Mouse (Mus musculus) intestine, postnatal 0 days (tissue): Measurements from ENCODE around the gene Kpna4. TPM values are rescaled to one million over a fixed set of nuclear protein-coding genes. Genes with fewer than 3 reads are reported as not detected.

Experiments
- ATAC-seq: fragments of 200-750 bp; cut with Nextera tagmentation; 2 replicates; pipeline ENCODE4 v1.8.0; 2017; ENCODE audit warnings: mild to moderate bottlenecking, moderate TSS enrichment, moderate library complexity
- H3K27ac ChIP-seq: fragments of 300-500 bp; sonication (generic); 2 replicates; pipeline ENCODE4 v1.5.1; 2014; ENCODE audit warnings: mild to moderate bottlenecking, low read depth, low read length, moderate library complexity
- H3K27me3 ChIP-seq: fragments of 300-500 bp; sonication (generic); replicated peaks from 2 replicates; pipeline ENCODE4 v1.6.1; 2014; ENCODE audit warnings: low read length, mixed read lengths; ENCODE audit not compliant: control insufficient read depth, insufficient read depth
- H3K36me3 ChIP-seq: fragments of 300-500 bp; sonication (generic); 2 replicates; pipeline ENCODE4 v1.6.1; 2014; ENCODE audit warnings: mild to moderate bottlenecking, moderate library complexity; ENCODE audit not compliant: control insufficient read depth, insufficient read depth
- H3K4me1 ChIP-seq: fragments of 300-500 bp; sonication (generic); replicated peaks from 2 replicates; pipeline ENCODE4 v1.6.1; 2014; ENCODE audit warnings: antibody characterized with exemption, low read length, mixed read lengths; ENCODE audit not compliant: control insufficient read depth, insufficient read depth
- H3K4me2 ChIP-seq: fragments of 300-500 bp; sonication (generic); replicated peaks from 2 replicates; pipeline ENCODE4 v1.6.1; 2014; ENCODE audit warnings: low read depth, mild to moderate bottlenecking, moderate library complexity
- H3K4me3 ChIP-seq: fragments of 300-500 bp; sonication (generic); 2 replicates; pipeline ENCODE4 v1.5.1; 2014; ENCODE audit warnings: low read depth, low read length
- H3K9ac ChIP-seq: fragments of 300-500 bp; sonication (generic); 2 replicates; pipeline ENCODE4 v1.6.1; 2014; ENCODE audit warnings: mild to moderate bottlenecking, low read depth, low read length
- H3K9me3 ChIP-seq: fragments of 300-500 bp; sonication (generic); 2 replicates; pipeline ENCODE4 v1.6.1; 2016; ENCODE audit warnings: mixed run types; ENCODE audit not compliant: control insufficient read depth
- CTCF ChIP-seq: sonication (generic); IDR thresholded peaks from 2 replicates; pipeline ENCODE4 v1.5.1; 2016; ENCODE audit warnings: low read depth, mild to moderate bottlenecking, control low read depth, antibody characterized with exemption, moderate library complexity
- WGBS: fragments of 180-500 bp; shearing (Covaris S2); extraction: QIAGEN DNeasy Blood & Tissue Kit; methylation state at CpG from one replicate; pipeline ENCODE4 v1.1.7; 2014; 5-methylcytosine and 5-hydroxymethylcytosine counted together
- polyA plus RNA-seq: library from polyadenylated mRNA; unstranded; fragments of >200 nt; fragmentation: Nextera tagmentation; extraction: Ambion mirVana; gene quantifications from 2 replicates; pipeline ENCODE4 v1.2.1, GENCODE M21; 2015

Gene Kpna4
- polyA plus RNA-seq, 1 experiment from 2014 or later = 18.1 TPM

DNA sequence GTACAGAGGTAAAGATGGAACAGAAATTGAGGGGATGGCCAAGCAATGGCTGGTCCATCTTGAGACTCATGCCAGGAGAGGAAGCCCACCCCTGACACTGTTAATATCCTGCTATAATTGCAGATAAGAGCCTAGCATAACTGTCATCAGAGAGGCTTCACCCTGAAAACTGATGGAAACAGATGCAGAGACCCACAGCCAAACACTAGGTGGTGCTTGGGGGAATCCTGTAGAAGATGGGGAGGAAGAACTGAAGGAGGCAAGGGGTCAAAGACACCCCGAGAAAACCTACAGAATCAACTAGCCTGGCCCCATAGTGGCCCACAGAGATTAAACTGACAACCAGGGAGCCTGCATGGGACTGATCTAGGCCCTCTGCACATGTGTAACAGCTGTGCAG is 33.5 kb upstream of the Kpna4 start:
- Histone ChIP-seq H3K27ac (no peak overlapping the region), H3K36me3 (no peaks in the 10 kb centered on the region), H3K27me3 (no peaks in the 10 kb centered on the region), H3K4me1 (no peaks in the 10 kb centered on the region), H3K4me2 (no peak overlapping the region), H3K4me3 (no peak overlapping the region), H3K9ac (no peak overlapping the region), H3K9me3 (no peaks in the 10 kb centered on the region)
- WGBS = 74% methylated on average over 1 of the region's 1 CpGs
- ATAC-seq = no peak
- no peak for TF ChIP-seq CTCF

DNA sequence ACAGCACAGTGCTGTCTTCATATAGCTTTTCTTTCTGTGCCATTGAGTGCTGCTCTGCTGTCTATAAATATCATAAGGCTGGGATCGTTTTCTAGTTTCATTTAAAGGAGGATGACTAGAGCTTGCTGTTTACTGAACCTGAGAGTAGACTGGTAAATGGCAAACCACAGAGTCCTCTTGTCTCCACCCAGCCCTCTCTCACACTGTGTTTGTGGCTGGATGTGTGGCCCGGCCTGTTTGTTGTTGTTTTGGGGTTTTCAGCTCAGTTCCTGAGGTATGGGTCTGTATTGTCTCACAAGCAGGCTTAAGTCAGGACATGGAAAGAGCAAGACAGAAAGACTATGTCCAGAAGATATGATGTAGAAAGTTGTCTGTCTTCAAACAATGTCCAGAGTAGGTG is 32.6 kb upstream of the Kpna4 start:
- Histone ChIP-seq H3K4me3 (no peak overlapping the region), H3K9ac (no peak overlapping the region), H3K36me3 (no peaks in the 10 kb centered on the region), H3K4me2 (no peak overlapping the region), H3K27me3 (no peaks in the 10 kb centered on the region), H3K27ac (no peak overlapping the region), H3K9me3 (no peaks in the 10 kb centered on the region), H3K4me1 (no peaks in the 10 kb centered on the region)
- no peak for ATAC-seq
- no peak for TF ChIP-seq CTCF
- 74% methylated on average over 2 of the region's 2 CpGs for WGBS

DNA sequence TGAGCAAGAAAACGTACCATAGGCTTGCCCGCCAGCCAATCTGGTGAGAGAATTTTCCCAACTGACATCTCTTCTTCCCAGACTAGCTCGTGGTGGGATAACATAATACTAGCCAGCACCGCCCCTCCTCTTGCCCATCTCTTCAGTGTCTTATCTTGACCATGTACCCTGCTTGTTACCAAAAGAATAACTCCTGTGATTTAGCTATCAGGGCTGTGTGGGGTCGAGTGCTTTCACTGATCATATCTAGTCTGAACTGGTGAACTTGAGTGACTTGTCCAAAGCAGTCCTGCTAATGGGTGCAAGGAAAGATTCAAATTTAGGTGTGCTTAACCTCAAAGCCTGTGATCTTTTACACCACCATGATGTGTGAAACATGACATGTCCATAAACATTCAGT is 31.0 kb upstream of the Kpna4 start:
- Histone ChIP-seq H3K4me3 (no peak overlapping the region), H3K4me2 (no peak overlapping the region), H3K9ac (no peak overlapping the region), H3K9me3 (no peaks in the 10 kb centered on the region), H3K4me1 (no peaks in the 10 kb centered on the region), H3K27ac (no peak overlapping the region), H3K27me3 (no peaks in the 10 kb centered on the region), H3K36me3 (no peaks in the 10 kb centered on the region)
- WGBS = 78% methylated on average over 5 of the region's 5 CpGs
- no peak for ATAC-seq
- no peak for TF ChIP-seq CTCF

DNA sequence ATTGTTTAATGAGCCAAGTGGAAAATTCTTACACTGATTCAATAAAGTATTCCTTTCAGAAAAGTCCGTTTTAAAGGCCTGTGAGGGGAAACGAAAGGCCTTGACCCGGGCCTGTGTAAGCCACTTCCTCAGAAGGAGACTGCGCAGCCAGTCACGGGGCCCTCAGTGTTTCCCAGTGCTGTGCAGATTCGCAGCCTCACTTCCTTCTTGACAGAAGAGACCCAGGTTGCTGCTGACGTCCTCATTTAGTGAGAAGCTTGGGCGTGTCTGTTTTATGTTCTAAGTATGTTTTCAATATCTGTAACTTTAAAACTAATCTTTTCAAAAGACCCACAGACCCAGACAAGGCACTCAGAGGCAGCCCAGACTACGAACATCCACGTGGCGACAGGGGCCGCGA is 29.6 kb upstream of the Kpna4 start:
- Histone ChIP-seq H3K9ac (no peak overlapping the region), H3K36me3 (no peaks in the 10 kb centered on the region), H3K4me3 (no peak overlapping the region), H3K9me3 (no peaks in the 10 kb centered on the region), H3K27me3 (no peaks in the 10 kb centered on the region), H3K4me2 (no peak overlapping the region), H3K27ac (no peak overlapping the region), H3K4me1 (no peaks in the 10 kb centered on the region)
- no peak for ATAC-seq
- 68% methylated on average over 13 of the region's 13 CpGs for WGBS
- no peak for TF ChIP-seq CTCF

- no peak for TF ChIP-seq CTCF
- WGBS = 57% methylated on average over 2 of the region's 2 CpGs
- H3K27ac ChIP-seq = no peak overlapping the region
These were observed 27.8 kb upstream of the Kpna4 start for GRCm38 (mm10) chr3:69154691-69155090.

DNA sequence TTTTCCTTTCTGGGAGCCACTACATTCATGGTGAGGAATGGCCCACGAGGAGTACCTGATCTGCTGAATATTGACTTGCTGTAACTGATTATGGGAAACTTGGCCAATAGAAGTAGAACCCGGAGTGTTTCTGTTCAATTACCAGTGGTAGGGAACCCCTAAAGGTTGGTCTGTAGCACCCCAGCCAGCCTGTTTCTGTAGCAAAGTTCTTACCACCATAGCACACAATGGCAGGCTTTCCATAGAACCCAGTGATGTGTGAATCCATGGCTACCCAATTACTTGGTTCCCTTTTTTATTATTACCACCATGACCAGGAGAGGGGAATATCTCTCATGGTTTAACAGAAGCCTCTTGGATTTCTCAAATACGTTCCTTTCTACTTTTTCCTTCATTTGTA is 24.0 kb upstream of the Kpna4 start:
- no peak overlapping the region for H3K27ac ChIP-seq
- H3K27me3 ChIP-seq = no peaks in the 10 kb centered on the region
- no peaks in the 10 kb centered on the region for H3K4me1 ChIP-seq
- H3K4me2 ChIP-seq = no peak overlapping the region
- no peaks in the 10 kb centered on the region for H3K36me3 ChIP-seq
- WGBS = 91% methylated on average over 3 of the region's 3 CpGs
- no peak overlapping the region for H3K9ac ChIP-seq
- no peaks in the 10 kb centered on the region for H3K9me3 ChIP-seq
- no peak for TF ChIP-seq CTCF
- no peak overlapping the region for H3K4me3 ChIP-seq
- ATAC-seq = no peak

More at GRCm38 (mm10) chr3:69154691-69155090, 27.8 kb upstream of the Kpna4 start:
- Histone ChIP-seq H3K9me3 (no peaks in the 10 kb centered on the region), H3K4me1 (no peaks in the 10 kb centered on the region), H3K4me3 (no peak overlapping the region), H3K27me3 (no peaks in the 10 kb centered on the region), H3K9ac (no peak overlapping the region), H3K4me2 (no peak overlapping the region), H3K36me3 (no peaks in the 10 kb centered on the region)
- no peak for ATAC-seq

GRCm38 (mm10) chr3:69142372-69142994 is 15.6 kb upstream of the Kpna4 start:
- no peak overlapping the region for H3K4me3 ChIP-seq
- H3K4me1 ChIP-seq = no peaks in the 10 kb centered on the region
- no peak overlapping the region for H3K9ac ChIP-seq
- no peak for TF ChIP-seq CTCF
- H3K4me2 ChIP-seq = no peak overlapping the region
- ATAC-seq = no peak
- H3K36me3 ChIP-seq = no peaks in the 10 kb centered on the region
- H3K9me3 ChIP-seq = no peaks in the 10 kb centered on the region
- H3K27ac ChIP-seq = no peak overlapping the region
- 87% methylated on average over 7 of the region's 7 CpGs for WGBS
- H3K27me3 ChIP-seq = no peaks in the 10 kb centered on the region
